Mouse (Mus musculus) small intestine, adult 2 months (tissue): Measurements from ENCODE around the gene Ppp4r3b. TPM values are rescaled to one million over a fixed set of nuclear protein-coding genes. Genes with fewer than 3 reads are reported as not detected.

ENCODE experiments used
- H3K27ac ChIP-seq: fragments of 200-500 bp; 2 replicates; pipeline ENCODE4 v1.5.1; 2012; ENCODE audit warnings: low read depth, low read length, control low read depth, inconsistent platforms; ENCODE audit not compliant: insufficient read depth
- H3K27me3 ChIP-seq: fragments of 200-500 bp; 2 replicates; pipeline ENCODE4 v1.6.1; 2012; ENCODE audit warnings: mild to moderate bottlenecking, moderate library complexity, low read length, inconsistent platforms; ENCODE audit not compliant: control insufficient read depth, insufficient read depth
- H3K36me3 ChIP-seq: fragments of 200-500 bp; 2 replicates; pipeline ENCODE4 v1.6.1; 2012; ENCODE audit warnings: mild to moderate bottlenecking, low read length, control low read depth, inconsistent platforms; ENCODE audit not compliant: control insufficient read depth, insufficient read depth
- H3K4me1 ChIP-seq: fragments of 200-500 bp; 2 replicates; pipeline ENCODE4 v1.6.1; 2012; ENCODE audit warnings: low read length, inconsistent platforms, mixed read lengths; ENCODE audit not compliant: control insufficient read depth, insufficient read depth, insufficient read length
- H3K4me3 ChIP-seq: fragments of 200-500 bp; 2 replicates; pipeline ENCODE4 v1.5.1; 2012; ENCODE audit warnings: low read depth, mild to moderate bottlenecking, control low read depth, inconsistent platforms, low read length, moderate library complexity
- CTCF ChIP-seq: fragments of 200-500 bp; IDR thresholded peaks from 2 replicates; pipeline ENCODE4 v1.5.1; 2012; ENCODE audit warnings: low read depth, mild to moderate bottlenecking, control low read depth, inconsistent platforms, low read length, moderate library complexity, mixed read lengths; ENCODE audit not compliant: insufficient replicate concordance, insufficient read length; ENCODE audit errors: extremely low read depth
- POLR2A ChIP-seq: fragments of 200-500 bp; IDR thresholded peaks from 2 replicates; pipeline ENCODE4 v1.6.1; 2012; ENCODE audit warnings: low read depth, mild to moderate bottlenecking, control low read depth, inconsistent platforms, low read length, moderate library complexity
- WGBS: fragments of 180-500 bp; shearing (Covaris S2); methylation state at CpG from one replicate; pipeline ENCODE4 v1.1.7; 2018; 5-methylcytosine and 5-hydroxymethylcytosine counted together
- polyA plus RNA-seq: library from polyadenylated mRNA; depleted of rRNA; stranded (reverse); fragments of >200 nt; gene quantifications from 2 replicates; pipeline ENCODE4 v1.2.3, GENCODE M21; 2012

Gene Ppp4r3b
- polyA plus RNA-seq, 1 experiment, result 6.4 TPM

GRCm38 (mm10) chr11:29171959-29172391 lies 715 bp upstream of the Ppp4r3b start:
- no peak for TF ChIP-seq POLR2A
- no peak for TF ChIP-seq CTCF
- under 1% methylated on average over 34 of the region's 34 CpGs for WGBS
- H3K4me3 ChIP-seq, result peak overlapping the region; percentile 80

DNA sequence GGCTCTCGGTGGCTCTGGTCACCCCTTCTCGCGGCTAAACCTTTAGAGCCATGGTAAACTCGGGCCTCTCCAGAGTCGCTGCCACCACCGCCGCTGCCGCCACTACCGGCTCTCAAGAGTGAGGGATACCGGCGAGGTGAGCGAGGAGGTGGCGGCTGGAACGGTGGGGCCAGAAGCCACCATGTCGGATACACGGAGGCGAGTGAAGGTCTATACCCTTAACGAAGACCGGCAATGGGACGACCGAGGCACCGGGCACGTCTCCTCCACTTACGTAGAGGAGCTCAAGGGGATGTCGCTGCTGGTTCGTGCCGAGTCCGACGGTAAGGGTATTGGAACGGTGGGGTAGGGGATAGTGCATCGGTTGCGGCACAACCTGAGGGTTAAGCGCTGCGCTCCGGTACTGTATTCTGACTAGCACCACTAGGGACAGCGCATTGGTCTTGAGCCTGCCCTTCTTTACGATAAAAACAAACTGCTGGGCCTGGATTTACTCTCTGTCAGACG lies 488 bp downstream of the Ppp4r3b start:
- WGBS, result under 1% methylated on average over 38 of the region's 38 CpGs

More at GRCm38 (mm10) chr11:29171959-29172391, 715 bp upstream of the Ppp4r3b start:
- peak overlapping the region; percentile 72 for H3K27ac ChIP-seq
- no peaks in the 10 kb centered on the region for H3K27me3 ChIP-seq
- H3K4me1 ChIP-seq, result peaks cover 4% of the 10 kb centered on the region; the same call in 1 of the 2 replicates
- no peaks in the 10 kb centered on the region for H3K36me3 ChIP-seq

DNA sequence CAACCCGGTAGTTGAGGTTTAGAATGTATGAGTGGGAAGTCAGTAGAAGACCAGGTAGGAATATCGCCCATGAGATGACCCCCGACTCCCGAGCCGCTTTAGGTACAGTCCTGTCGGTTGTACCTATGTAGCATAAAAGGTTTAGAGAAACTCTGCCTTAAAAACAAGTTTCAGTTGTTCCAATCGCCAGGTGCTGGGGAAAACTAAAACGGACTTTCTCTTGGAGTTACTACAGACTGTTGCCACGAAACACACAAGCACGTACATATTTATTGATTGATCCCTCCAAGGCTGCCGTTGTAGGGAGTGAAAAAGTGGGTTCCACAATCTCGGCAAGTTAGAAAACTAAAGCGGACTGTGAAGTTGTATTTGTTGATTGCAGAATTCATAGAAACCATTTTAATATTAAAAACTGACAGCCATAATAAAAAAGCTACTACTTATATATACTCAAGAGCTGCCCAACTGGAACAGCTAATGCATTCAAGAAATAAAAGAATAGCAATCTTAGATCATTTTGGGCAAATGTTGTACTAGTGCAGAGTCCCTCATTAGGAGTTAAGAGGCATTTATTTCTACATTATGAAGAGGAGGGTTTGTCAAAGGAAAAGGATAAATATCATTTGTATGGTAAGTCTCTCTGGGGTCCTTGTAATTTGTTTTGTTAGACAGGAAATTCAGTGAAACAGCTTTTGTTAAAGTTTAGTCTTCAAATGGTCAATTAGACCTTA lies 1.2 kb downstream of the Ppp4r3b start:
- TF ChIP-seq POLR2A (no peak), CTCF (no peak)
- H3K27ac ChIP-seq, result no peak overlapping the region

More for the DNA sequence above, 488 bp downstream of the Ppp4r3b start:
- H3K4me3 ChIP-seq, result peak overlapping the region; percentile 80
- peaks cover 4% of the 10 kb centered on the region; the same call in 1 of the 2 replicates for H3K4me1 ChIP-seq
- H3K27me3 ChIP-seq, result no peaks in the 10 kb centered on the region
- TF ChIP-seq POLR2A, result peak; percentile 33; the same call in 1 of the 2 replicates
- peak; percentile 54; the same call in 1 of the 2 replicates for TF ChIP-seq CTCF
- peak overlapping the region; percentile 92 for H3K27ac ChIP-seq
- H3K36me3 ChIP-seq, result no peaks in the 10 kb centered on the region

DNA sequence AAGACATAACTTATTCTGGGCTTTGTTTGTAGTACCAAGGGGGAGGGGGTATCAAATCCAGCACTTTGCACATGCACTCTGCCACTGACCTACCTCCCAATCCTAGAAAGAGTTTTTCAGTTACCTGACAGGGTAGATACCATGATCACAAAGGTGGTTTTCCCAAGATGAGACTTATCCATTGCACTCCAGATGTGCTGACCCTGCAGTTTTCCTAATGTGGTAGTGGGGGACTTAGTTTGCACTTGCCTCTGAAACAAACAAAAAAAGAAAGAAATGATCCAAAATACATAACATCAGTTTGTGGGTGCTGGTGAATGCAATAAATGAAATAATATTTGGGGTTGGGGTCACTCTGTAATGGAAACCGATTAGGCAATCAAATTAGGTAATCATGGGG lies 6.6 kb downstream of the Ppp4r3b start:
- no peak for TF ChIP-seq CTCF
- no peak for TF ChIP-seq POLR2A
- no peak overlapping the region for H3K4me3 ChIP-seq
- 94% methylated on average over 1 of the region's 1 CpGs for WGBS
- no peak overlapping the region for H3K27ac ChIP-seq
- H3K4me1 ChIP-seq, result no peaks in the 10 kb centered on the region
- H3K36me3 ChIP-seq, result peaks cover 16% of the 10 kb centered on the region
- no peaks in the 10 kb centered on the region for H3K27me3 ChIP-seq

More for the DNA sequence above, 1.2 kb downstream of the Ppp4r3b start:
- Histone ChIP-seq H3K36me3 (no peaks in the 10 kb centered on the region), H3K4me3 (peak overlapping the region; percentile 80), H3K4me1 (peaks cover 4% of the 10 kb centered on the region; the same call in 1 of the 2 replicates), H3K27me3 (no peaks in the 10 kb centered on the region)
- WGBS, result 1% methylated on average over 13 of the region's 13 CpGs

DNA sequence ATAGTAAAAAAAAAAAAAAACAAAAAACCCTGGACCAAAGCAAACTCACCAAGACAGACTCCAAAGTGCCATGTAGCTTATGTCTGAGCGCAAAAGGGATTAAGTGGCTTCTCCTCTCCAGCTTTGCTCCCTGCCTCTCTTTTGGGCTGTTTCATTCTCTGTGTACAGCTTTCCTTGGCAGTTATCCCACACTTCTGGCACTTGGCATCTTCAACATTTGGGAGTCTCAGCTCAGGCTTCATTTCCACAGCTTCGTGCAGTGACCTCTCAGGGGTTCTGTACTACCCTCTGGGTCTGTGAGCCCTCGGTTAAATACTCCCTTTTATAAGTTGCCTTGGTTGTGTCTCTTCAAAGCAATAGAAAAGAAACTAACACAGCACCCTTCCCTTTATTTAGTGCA lies 8.0 kb downstream of the Ppp4r3b start:
- Histone ChIP-seq H3K36me3 (peaks cover 24% of the 10 kb centered on the region), H3K4me1 (no peaks in the 10 kb centered on the region), H3K4me3 (no peak overlapping the region), H3K27me3 (no peaks in the 10 kb centered on the region), H3K27ac (no peak overlapping the region)
- TF ChIP-seq POLR2A (no peak), CTCF (no peak)
- 88% methylated on average over 3 of the region's 3 CpGs for WGBS

DNA sequence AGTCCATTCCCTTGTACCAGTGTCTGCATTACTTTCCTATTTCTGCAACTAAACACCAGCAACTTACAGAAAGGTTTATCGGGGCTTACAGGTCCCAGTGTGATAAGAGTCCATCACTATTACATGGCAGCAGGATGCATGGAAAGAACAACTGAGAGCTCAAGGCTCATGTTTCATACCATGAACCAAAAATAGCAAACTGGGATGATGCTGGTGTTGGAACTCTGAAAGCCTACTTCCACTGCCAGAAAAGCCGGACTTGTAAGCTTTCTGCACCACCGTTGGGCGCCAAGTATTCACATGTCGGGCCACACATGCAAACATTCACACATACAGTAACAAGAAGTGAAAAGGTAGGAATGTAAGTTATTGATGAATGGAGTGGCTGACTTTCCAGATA lies 9.1 kb downstream of the Ppp4r3b start:
- Histone ChIP-seq H3K27ac (no peak overlapping the region), H3K36me3 (peaks cover 31% of the 10 kb centered on the region), H3K4me1 (no peaks in the 10 kb centered on the region), H3K4me3 (no peak overlapping the region), H3K27me3 (no peaks in the 10 kb centered on the region)
- TF ChIP-seq POLR2A (no peak), CTCF (no peak)
- 90% methylated on average over 5 of the region's 5 CpGs for WGBS

DNA sequence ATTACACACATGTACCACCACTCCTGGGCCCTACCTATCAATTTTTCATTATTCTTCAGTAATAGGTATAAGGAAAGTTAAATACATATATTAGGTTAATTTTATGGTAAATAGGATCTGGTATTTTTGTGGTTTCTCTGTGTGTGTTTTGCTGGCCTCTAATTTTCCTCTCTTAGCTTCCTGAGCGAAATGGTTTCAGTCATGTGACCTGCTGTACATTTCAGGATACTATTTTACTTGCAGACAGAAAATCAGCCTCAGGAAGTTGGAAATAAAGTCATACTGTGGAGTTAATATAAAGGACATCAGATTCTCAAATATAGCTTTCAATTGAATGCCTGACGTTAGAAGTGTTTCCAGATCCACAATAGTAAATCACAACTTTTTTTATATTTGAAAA lies 16.3 kb downstream of the Ppp4r3b start:
- TF ChIP-seq POLR2A (no peak), CTCF (no peak)
- H3K27me3 ChIP-seq, result no peaks in the 10 kb centered on the region
- no peaks in the 10 kb centered on the region for H3K4me1 ChIP-seq
- no peak overlapping the region for H3K27ac ChIP-seq
- 80% methylated on average over 2 of the region's 2 CpGs for WGBS
- H3K4me3 ChIP-seq, result no peak overlapping the region
- H3K36me3 ChIP-seq, result peaks cover 34% of the 10 kb centered on the region
